Mouse (Mus musculus): Measurements from ENCODE around the gene Lilra5.
"Not testable (repeated sequence)": the region's sequence is repeated elsewhere in the genome, so short reads cannot be mapped to it uniquely, and the experiment has no call there.

Gene Lilra5

DNA sequence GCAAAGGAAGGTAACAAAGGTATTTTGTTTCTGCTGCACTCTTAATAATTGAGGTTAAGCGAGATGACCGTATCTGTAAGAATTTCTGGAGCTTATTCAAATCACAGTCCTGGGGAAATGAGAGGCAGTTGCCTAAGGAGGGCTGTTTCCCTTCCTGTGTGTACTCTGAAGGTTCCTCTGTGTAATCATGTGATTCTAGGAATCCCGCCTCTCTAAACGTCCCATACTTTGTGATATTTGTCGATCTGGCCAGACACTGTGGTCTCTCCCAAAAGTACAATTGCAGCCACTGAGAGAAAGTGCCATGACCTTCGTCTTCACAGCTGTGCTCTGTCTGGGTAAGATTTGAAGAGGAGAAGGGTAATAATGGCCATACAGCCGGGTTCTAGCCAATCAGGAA lies at the start of gene Lilra5:
Gene Lilra5 (plus strand): TSS at position 301 of the 400 bp plus-strand sequence.
- no peak for DNase-seq (ENCODE audit: low spot score)

DNA sequence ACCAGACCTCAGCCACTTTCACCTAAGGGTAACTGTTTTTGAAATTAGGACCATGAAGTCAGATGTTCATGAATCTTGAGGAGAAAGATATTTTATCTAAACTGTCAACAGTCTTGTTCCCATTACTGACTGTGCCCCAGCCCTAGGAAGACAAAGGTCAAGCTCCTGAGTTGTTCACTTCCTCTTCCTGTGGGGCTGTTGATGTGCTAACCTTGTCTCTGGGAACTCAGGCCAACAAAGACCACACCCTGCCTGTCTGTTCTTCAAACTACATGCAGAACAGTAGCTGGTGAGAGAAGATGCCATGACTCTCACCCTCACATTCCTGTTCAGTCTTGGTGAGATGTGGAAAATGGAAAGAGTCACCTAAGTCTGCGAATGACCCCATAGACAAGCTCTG lies 30.4 kb upstream of the Lilra5 start:
- DNase-seq (ENCODE audit: low spot score): no peak

DNA sequence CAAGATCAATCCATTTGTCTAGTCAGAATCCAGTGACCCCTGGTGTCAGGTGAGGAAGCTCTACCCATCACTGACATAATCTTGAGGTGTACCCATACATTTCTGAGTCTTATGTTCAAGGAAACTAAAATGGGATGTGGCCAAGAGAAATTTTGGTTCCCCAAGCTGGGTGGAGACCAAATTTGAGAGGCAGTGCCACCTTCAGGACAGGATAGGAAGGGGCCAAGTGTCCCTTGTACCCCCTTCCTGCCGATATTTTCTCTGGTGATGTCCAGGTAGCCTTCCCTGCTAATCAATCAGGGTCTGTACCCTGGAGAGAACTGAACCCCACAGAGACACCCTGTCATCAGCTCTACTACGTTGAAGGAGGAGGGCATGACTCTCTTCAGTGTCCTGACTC lies 28.9 kb upstream of the Lilra5 start:
- no peak for DNase-seq (ENCODE audit: low spot score)

DNA sequence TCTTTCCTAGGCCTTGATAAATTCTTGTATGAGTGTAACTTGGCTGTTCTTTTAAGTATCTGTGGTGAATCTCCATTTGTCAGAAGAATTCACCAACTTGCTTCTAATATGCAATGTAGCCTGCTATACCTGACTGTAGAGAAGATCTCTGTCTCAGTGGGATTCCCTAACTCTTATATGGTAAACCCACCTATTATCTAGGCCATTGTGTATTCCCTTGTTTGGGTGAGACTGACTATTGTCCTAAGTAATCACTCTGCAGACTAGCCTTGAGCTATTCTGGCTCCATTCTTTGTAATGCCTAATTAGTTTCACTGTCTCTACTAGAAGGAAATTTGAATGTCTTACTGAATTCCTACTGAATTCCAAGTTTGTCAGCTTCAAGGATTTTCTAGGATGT lies 24.1 kb upstream of the Lilra5 start:
- not testable (repeated sequence) for DNase-seq (ENCODE audit: low spot score)

DNA sequence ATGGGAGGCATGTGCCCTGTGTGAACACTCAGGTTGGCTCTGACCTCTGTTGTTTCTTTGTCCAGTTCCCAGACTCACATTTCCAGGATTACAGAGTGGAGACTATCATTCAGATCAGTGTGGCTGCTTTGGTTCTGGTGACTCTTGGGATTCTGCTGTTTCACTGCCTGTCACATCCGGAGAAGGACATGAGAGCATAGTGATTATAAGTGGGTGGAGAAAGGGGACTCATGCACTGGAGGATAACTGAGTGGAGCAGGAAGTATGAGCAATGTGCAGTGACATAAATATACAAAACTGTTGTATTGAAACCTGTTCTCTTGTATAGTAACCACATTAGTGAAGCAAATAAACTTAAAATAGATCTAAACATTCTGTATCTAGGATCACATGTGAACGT lies 22.2 kb upstream of the Lilra5 start:
- DNase-seq (ENCODE audit: low spot score): no peak

DNA sequence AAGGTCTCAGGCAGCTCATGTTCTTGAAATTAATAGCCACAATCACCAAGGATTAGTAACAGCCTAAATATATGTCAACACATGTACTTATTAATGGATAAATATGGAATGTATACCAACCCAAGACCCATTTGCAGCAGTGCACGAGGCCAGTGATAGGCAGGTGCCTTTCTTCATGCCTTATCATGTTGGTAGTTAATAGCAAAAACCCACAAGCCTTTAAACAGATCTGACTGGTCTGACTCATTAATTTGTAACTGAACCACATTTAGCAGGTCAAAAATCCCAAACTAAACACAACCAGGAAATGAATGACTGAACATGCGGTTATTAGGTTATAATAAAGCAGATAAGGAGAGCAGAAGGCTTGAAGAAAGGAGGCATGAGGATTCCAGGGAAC lies 21.7 kb upstream of the Lilra5 start:
- DNase-seq (ENCODE audit: low spot score): no peak

DNA sequence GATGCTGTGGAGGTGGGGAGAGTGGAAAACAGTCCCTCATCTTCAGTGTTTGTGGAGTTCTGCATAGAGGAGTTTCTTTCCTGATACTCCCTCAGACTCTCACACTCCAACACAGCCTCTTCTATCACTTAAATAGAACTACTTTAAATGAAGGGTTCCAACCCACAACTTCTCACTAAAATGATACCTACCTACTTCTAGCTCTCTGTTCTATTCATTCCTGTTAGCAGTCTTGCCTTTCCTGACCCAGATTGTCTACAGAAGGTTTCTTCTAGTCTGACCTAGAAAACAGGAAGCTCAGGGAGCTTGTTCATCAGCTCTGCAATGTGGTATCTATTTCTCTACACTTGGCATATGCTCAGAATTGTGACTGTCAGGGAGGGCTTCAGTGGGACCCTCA lies 2.0 kb upstream of the Lilra5 start:
- no peak for DNase-seq (ENCODE audit: low spot score)

DNA sequence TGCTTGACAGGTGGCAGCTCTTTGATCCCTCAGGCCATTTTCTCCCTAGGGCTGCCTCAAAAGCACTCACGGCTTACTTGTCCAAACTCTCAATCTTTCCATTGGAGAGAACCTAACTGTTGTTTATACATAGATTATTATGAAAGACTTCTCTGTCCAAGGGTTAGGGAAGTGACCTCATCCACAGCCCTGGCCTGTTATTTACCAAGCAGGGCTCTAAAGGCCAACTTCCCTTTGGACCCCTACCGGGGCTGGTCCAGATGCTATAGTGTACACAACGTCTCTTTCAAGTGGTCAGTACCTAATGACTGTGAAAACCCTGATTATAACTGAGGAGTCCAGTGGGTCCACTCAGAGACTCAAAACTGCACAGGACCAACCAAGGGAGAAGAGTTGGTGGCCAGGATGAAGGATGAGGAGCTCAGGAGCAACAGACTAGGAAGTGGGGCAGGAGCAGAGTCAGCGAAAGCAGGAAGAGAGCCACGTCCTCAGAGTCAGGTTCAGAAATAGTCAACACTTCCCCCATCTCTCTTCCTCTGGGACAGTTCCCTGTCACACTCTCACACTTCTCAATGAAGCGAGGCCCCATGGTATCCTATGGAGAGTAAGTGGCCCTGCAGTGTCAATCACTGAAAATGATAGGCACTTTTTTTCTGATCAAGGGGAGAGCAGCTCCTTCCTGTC lies 1.6 kb downstream of the Lilra5 start:
- DNase-seq (ENCODE audit: low spot score): no peak

DNA sequence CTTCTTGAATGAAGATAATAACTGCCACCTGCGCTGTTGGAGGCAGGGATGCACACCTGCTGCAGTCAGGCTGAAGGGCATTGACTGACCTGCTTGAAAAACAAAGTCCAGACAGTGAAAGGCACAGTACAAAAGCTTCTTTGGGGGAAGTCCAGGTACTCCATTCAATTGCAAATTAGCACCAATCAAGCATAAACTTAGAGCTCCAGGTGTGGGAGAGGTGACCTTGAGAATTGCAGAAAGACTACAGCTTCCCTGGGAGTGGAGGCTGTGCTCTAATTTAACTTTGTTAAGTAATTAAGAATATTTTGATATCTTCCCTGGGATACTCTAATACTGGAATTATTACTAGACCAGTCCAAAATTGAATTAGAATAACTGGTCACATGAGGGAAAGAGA lies 13.7 kb downstream of the Lilra5 start:
- DNase-seq (ENCODE audit: low spot score): not testable (repeated sequence)

DNA sequence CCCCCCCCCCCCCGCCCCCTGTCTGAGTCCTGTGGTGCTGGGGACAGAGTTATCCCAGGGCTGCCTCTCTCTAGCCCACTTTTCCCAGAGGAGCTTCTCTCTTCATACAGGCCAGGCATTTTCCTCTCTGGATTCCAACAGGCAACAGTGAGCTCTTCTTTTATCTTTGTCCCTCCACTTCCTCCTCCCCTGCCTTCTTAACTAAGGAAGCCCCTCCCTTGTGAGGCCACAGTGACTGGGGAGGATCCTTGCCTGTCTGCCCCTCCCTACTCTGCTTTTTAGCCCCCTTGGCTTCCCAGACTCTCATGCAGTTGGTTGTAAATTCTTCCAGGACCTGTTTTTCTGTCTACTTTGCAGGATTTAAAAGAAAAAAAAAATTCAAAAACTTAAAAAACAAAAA lies 18.5 kb downstream of the Lilra5 start:
- not testable (repeated sequence) for DNase-seq (ENCODE audit: low spot score)

DNA sequence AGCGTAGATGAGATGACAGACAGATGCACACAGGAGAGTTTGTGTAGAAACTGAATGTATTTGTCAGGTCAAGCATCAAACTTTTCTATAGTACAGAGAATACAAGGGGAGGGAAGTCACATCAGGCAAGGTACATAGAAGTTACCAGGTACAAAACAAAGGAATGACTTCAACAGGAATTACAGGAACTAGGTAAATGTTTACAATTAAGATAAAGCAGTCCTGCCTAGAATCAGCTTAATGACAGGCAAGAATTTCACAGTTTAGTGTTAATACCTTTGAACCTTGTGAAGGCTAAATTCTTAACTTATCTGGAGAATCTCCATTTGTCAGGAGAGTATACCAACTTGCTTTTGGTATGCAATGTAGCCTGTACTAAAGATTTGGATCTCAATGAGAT lies 23.0 kb downstream of the Lilra5 start:
- not testable (repeated sequence) for DNase-seq (ENCODE audit: low spot score)

DNA sequence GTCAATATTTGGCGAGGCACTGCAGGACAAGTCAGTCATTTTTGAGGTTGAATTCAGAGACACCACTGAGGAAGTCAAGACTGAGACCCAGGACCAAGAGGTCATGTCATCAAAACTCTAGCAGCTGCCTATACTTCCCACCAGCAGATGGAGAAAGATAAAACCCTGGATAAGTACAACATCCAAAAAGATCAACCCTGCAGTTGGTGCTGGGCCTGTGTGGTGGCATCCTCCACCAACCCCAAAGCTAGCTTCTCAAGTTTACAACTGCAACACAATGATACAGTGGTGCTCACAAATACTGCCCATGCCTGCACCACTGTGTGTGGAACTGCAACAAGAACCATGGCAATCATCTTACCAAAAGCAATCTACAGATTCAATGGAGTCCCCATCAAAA lies 34.6 kb downstream of the Lilra5 start:
- DNase-seq (ENCODE audit: low spot score): not testable (repeated sequence)

DNA sequence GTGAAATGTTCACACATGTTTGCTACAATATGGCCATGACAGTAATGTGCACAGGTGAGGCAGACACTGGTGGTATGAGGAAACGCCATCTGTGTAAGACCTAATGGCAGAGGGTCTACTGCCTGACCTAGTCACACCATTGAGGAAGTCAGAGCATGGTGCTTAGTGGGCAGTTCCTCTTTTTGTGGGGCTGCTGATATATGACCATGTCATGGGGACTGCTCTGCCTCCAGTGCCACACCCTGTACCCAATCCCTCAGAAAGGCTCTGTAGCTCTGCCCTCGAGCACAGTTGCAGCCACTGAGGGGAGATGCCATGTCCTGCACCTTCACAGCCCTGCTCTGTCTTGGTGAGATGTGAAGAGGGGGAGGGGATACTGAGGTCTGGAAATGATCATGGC lies 36.3 kb downstream of the Lilra5 start:
- not testable (repeated sequence) for DNase-seq (ENCODE audit: low spot score)

DNA sequence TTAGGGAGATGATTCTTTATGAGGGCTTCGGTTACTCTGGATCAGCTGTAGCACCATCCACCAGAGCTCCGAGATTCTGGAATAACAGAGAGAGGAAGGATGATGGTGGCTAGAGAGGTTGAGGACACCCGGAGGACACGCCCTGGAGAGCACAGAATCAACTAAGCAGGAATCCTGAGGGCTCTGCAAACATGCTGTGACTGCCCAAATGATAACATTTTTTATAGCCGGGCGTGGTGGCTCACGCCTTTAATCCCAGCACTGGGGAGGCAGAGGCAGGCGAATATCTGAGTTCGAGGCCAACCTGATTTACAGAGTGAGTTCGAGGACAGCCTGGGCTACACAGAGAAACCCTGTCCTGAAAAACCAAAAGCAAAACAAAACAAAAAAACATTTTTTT lies 37.9 kb downstream of the Lilra5 start:
- not testable (repeated sequence) for DNase-seq (ENCODE audit: low spot score)

DNA sequence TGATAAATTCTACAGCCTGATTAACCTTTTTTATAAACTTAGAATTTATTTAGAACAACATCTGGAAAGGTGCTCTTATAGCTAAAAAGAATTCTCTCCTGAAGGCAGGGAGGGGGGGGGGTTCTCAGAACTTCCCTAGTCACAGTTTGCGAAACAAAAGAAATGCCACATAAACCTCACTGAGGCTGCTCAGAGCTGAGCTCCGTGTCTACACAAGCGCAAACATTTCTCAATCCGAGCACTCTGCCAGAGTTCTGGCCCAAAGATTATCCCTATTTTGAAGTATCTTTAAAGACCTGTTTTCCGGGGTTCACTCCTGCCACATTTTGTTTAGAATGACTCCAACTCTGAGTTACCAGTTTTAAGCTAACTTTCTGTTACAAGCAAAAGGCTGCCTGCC lies 55.1 kb downstream of the Lilra5 start:
- no peak for DNase-seq (ENCODE audit: low spot score)
